Mouse (Mus musculus): ENCODE results near the gene Stox2. TPM values are rescaled to one million over a fixed set of nuclear protein-coding genes. Genes with fewer than 3 reads are reported as not detected.

Gene Stox2
- 1.1 and 1.5 TPM in 2 replicates for polyA plus RNA-seq (2015; fragmentation: Nextera tagmentation; extraction: Ambion mirVana)

DNA sequence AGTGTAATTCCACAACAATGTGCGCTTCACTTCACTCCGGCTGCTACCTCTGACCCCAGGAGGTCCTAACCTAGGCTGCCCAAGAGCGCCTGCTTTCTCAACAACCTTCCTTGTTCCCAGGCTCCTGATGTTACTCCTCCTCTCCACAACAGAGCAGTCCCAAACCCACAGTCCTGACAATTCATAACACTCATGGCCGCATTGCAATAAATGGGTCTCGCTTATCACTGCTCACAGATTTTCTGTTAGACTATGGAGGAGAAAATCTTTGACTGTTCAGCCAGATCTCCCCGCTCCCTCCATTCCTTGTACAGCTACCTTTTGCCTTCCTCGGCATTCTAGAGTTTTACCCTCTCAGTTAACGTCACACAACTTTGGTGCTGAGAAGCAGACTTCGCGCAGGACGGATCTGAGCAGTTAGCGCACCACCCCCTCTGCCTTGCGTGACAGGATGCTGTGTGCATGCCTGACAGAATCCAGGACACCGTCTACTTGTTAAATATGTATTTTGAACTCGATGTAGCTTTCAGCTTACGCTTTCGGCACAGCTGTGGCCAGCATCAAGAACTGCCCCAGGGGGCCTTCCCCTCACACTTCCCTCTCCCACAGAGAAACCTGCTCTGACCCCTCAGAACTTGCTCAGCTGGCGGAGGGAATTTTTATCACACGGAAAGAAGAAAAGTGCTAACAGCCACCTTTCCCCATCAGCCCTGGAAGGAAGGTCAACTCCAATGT, at the start of gene Stox2:
Gene Stox2, minus strand, starts transcription at position 51 of the 735 bp plus-strand sequence.

Other genes with a start within 250 kb of the Stox2 start
- 10.2 and 12.1 TPM in 2 replicates for gene Trappc11, start 87.1 kb upstream of the Stox2 start, polyA plus RNA-seq (2015; fragmentation: Nextera tagmentation; extraction: Ambion mirVana)
- gene Rwdd4a, start 87.3 kb upstream of the Stox2 start, polyA plus RNA-seq (2015; fragmentation: Nextera tagmentation; extraction: Ambion mirVana), result 26.4 and 26.9 TPM in 2 replicates
- gene Ing2, start 229.2 kb upstream of the Stox2 start, polyA plus RNA-seq (2015; fragmentation: Nextera tagmentation; extraction: Ambion mirVana), result 11.8 and 12.0 TPM in 2 replicates

All from spleen, postnatal 0 days (tissue).